Mouse (Mus musculus): ENCODE measurements at regions not wholly inside any gene's neighbourhood (a gene's known extent, or its start where the extent isn't known, plus 50 kb on each side); places are given as distances from the start of the nearest gene placed in this dataset.

GRCm38 (mm10) chr13:39823965-39824555 lies 537.2 kb downstream of the Ofcc1 start:
- Histone ChIP-seq H3K9me3 (ENCODE audit: low read length) (no peaks in the 10 kb centered on the region), H3K9ac (replicated peaks; ENCODE audit: low read depth) (no peak overlapping the region), H3K36me3 (ENCODE audit: insufficient read depth, low read length) (no peaks in the 10 kb centered on the region), H3K27ac (ENCODE audit: low read length) (no peak overlapping the region), H3K27me3 (replicated peaks; ENCODE audit: insufficient read depth, low read length) (no peaks in the 10 kb centered on the region), H3K4me1 (ENCODE audit: insufficient read depth, low read depth, low read length) (peaks cover 8% of the 10 kb centered on the region; the same call in 1 of the 2 replicates), H3K4me2 (replicated peaks; ENCODE audit: low read depth, low read length) (peak overlapping the region; percentile 55), H3K4me3 (ENCODE audit: low read depth, low read length) (peak overlapping the region; percentile 19; the same call in 1 of the 2 replicates)
- WGBS: 2% methylated on average over 20 of the region's 20 CpGs
- TF ChIP-seq CTCF (IDR thresholded peaks at IDR 0.05): no peak
- TF ChIP-seq EP300 (IDR thresholded peaks at IDR 0.05): no peak
- ATAC-seq (no peak), DNase-seq (ENCODE audit: low spot score) (peak; percentile 34)

- no peak overlapping the region for H3K27ac ChIP-seq (ENCODE audit: low read length)
Measured at GRCm38 (mm10) chr13:39823346-39823954, 537.8 kb downstream of the Ofcc1 start.

GRCm38 (mm10) chr13:39774554-39774953 lies 586.7 kb downstream of the Ofcc1 start:
- Histone ChIP-seq H3K4me2 (replicated peaks; ENCODE audit: low read depth, low read length) (no peak overlapping the region), H3K27me3 (replicated peaks; ENCODE audit: insufficient read depth, low read length) (no peaks in the 10 kb centered on the region), H3K36me3 (ENCODE audit: insufficient read depth, low read length) (no peaks in the 10 kb centered on the region), H3K27ac (ENCODE audit: low read length) (no peak overlapping the region), H3K9ac (replicated peaks; ENCODE audit: low read depth) (no peak overlapping the region), H3K4me3 (ENCODE audit: low read depth, low read length) (no peak overlapping the region), H3K4me1 (ENCODE audit: insufficient read depth, low read depth, low read length) (no peaks in the 10 kb centered on the region), H3K9me3 (ENCODE audit: low read length) (no peaks in the 10 kb centered on the region)
- 65% methylated on average over 5 of the region's 5 CpGs for WGBS
- ATAC-seq: no peak
- DNase-seq (ENCODE audit: low spot score): no peak
- TF ChIP-seq CTCF (IDR thresholded peaks at IDR 0.05): no peak
- TF ChIP-seq EP300 (IDR thresholded peaks at IDR 0.05): no peak

More at GRCm38 (mm10) chr13:39823346-39823954, 537.8 kb downstream of the Ofcc1 start:
- ATAC-seq (no peak), DNase-seq (ENCODE audit: low spot score) (no peak)
- Histone ChIP-seq H3K9ac (replicated peaks; ENCODE audit: low read depth) (no peak overlapping the region), H3K4me2 (replicated peaks; ENCODE audit: low read depth, low read length) (peak overlapping the region; percentile 55), H3K36me3 (ENCODE audit: insufficient read depth, low read length) (no peaks in the 10 kb centered on the region), H3K4me1 (ENCODE audit: insufficient read depth, low read depth, low read length) (peaks cover 8% of the 10 kb centered on the region; the same call in 1 of the 2 replicates), H3K9me3 (ENCODE audit: low read length) (no peaks in the 10 kb centered on the region), H3K27me3 (replicated peaks; ENCODE audit: insufficient read depth, low read length) (no peaks in the 10 kb centered on the region), H3K4me3 (ENCODE audit: low read depth, low read length) (peak overlapping the region; percentile 19; the same call in 1 of the 2 replicates)
- 13% methylated on average over 15 of the region's 15 CpGs for WGBS
- TF ChIP-seq CTCF (IDR thresholded peaks at IDR 0.05): no peak
- no peak for TF ChIP-seq EP300 (IDR thresholded peaks at IDR 0.05)

- no peak overlapping the region for H3K9ac ChIP-seq (replicated peaks; ENCODE audit: low read depth)
- DNase-seq (ENCODE audit: low spot score) (no peak), ATAC-seq (no peak)
- 85% methylated on average over 8 of the region's 8 CpGs for WGBS
- TF ChIP-seq CTCF (IDR thresholded peaks at IDR 0.05) (no peak), EP300 (IDR thresholded peaks at IDR 0.05) (no peak)
- H3K9me3 ChIP-seq (ENCODE audit: low read length): no peaks in the 10 kb centered on the region
- no peak overlapping the region for H3K27ac ChIP-seq (ENCODE audit: low read length)
- H3K4me1 ChIP-seq (ENCODE audit: insufficient read depth, low read depth, low read length): no peaks in the 10 kb centered on the region
- no peaks in the 10 kb centered on the region for H3K27me3 ChIP-seq (replicated peaks; ENCODE audit: insufficient read depth, low read length)
- H3K36me3 ChIP-seq (ENCODE audit: insufficient read depth, low read length): no peaks in the 10 kb centered on the region
- H3K4me3 ChIP-seq (ENCODE audit: low read depth, low read length): no peak overlapping the region
- no peak overlapping the region for H3K4me2 ChIP-seq (replicated peaks; ENCODE audit: low read depth, low read length)
Measured at GRCm38 (mm10) chr13:39774111-39774510, 587.1 kb downstream of the Ofcc1 start.

GRCm38 (mm10) chr13:39769228-39769627 lies 592.0 kb downstream of the Ofcc1 start:
- TF ChIP-seq CTCF (IDR thresholded peaks at IDR 0.05) (no peak), EP300 (IDR thresholded peaks at IDR 0.05) (no peak)
- Histone ChIP-seq H3K9ac (replicated peaks; ENCODE audit: low read depth) (no peak overlapping the region), H3K36me3 (ENCODE audit: insufficient read depth, low read length) (no peaks in the 10 kb centered on the region), H3K4me3 (ENCODE audit: low read depth, low read length) (no peak overlapping the region), H3K27ac (ENCODE audit: low read length) (no peak overlapping the region), H3K9me3 (ENCODE audit: low read length) (no peaks in the 10 kb centered on the region), H3K4me2 (replicated peaks; ENCODE audit: low read depth, low read length) (no peak overlapping the region), H3K4me1 (ENCODE audit: insufficient read depth, low read depth, low read length) (no peaks in the 10 kb centered on the region), H3K27me3 (replicated peaks; ENCODE audit: insufficient read depth, low read length) (no peaks in the 10 kb centered on the region)
- WGBS: 30% methylated on average over 4 of the region's 4 CpGs
- ATAC-seq (no peak), DNase-seq (ENCODE audit: low spot score) (no peak)

GRCm38 (mm10) chr13:39766897-39767296 lies 594.4 kb downstream of the Ofcc1 start:
- WGBS: 96% methylated on average over 1 of the region's 1 CpGs
- no peaks in the 10 kb centered on the region for H3K4me1 ChIP-seq (ENCODE audit: insufficient read depth, low read depth, low read length)
- H3K27ac ChIP-seq (ENCODE audit: low read length): no peak overlapping the region
- TF ChIP-seq CTCF (IDR thresholded peaks at IDR 0.05) (no peak), EP300 (IDR thresholded peaks at IDR 0.05) (no peak)
- H3K4me3 ChIP-seq (ENCODE audit: low read depth, low read length): no peak overlapping the region
- ATAC-seq: no peak
- no peak for DNase-seq (ENCODE audit: low spot score)
- no peaks in the 10 kb centered on the region for H3K36me3 ChIP-seq (ENCODE audit: insufficient read depth, low read length)
- no peaks in the 10 kb centered on the region for H3K9me3 ChIP-seq (ENCODE audit: low read length)
- H3K4me2 ChIP-seq (replicated peaks; ENCODE audit: low read depth, low read length): no peak overlapping the region
- no peaks in the 10 kb centered on the region for H3K27me3 ChIP-seq (replicated peaks; ENCODE audit: insufficient read depth, low read length)
- H3K9ac ChIP-seq (replicated peaks; ENCODE audit: low read depth): no peak overlapping the region

Measured in lung, postnatal 0 days (tissue).